Mouse (Mus musculus): ENCODE results near the gene Cd300e.

DNA sequence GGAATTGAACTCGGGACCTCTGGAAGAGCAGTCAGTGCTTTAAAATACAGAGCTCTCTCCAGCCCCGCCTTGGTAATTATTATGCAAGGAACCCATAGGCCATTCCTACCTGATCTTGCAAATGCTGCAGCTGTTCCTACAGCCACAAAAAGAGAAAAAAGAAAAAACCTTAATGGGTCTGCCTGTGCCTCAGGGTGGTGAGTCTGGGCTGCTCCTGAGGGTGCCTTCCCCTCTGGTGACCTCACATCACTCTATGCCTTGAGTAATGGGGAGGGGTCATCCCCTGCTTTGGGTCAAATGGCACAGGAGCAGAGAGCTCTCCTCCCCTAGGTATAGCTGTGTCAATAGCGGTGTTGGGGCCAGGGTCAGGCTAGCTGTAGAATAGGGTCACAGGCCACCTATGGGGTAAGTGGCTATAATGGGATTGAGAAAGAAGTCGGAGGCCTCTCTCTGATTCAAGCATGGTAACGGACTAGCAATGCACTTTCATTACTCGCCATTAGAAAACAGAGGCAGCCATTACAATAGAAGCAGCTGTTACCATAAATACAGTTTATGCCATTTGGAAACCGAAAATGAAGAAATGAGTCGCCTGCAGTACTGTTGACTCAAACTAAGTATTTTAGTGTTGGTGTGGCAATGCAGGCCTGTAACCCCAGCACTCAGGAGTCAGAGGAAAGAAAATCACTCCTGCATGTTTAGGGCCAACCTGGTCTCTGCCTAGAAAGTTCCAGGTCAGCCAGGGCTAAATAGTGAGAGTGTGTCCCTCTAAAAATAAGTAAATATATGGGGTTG lies 43.0 kb upstream of the Cd300e start:
- TF ChIP-seq CTCF (IDR thresholded peaks at IDR 0.05; ENCODE audit: low read depth, low read length) (no peak), POLR2A (IDR thresholded peaks at IDR 0.05; ENCODE audit: borderline replicate concordance, low read depth, low read length) (no peak)

Data from bone marrow macrophage, adult 2 months (primary cell).